Mouse (Mus musculus): ENCODE measurements around the gene Fars2.

Gene Fars2

GRCm38 (mm10) chr13:36720297-36721017, 603.2 kb downstream of the Fars2 start:
- DNase-seq: no peak

- DNase-seq: no peak
These were observed 605.1 kb downstream of the Fars2 start for GRCm38 (mm10) chr13:36722309-36722708.

- no peak for DNase-seq
These were observed 606.6 kb downstream of the Fars2 start for GRCm38 (mm10) chr13:36723726-36724300.

- DNase-seq: no peak
These were observed 607.6 kb downstream of the Fars2 start for GRCm38 (mm10) chr13:36724533-36725470.

- no peak for DNase-seq
These were observed 608.7 kb downstream of the Fars2 start for GRCm38 (mm10) chr13:36725881-36726280.

GRCm38 (mm10) chr13:36726551-36726950, 609.3 kb downstream of the Fars2 start:
- no peak for DNase-seq

GRCm38 (mm10) chr13:36726951-36727778, 610.0 kb downstream of the Fars2 start:
- DNase-seq: no peak

GRCm38 (mm10) chr13:36727779-36728470, 610.7 kb downstream of the Fars2 start:
- no peak for DNase-seq

- no peak for DNase-seq
These were observed 611.3 kb downstream of the Fars2 start for GRCm38 (mm10) chr13:36728509-36728908.

- DNase-seq: no peak
These were observed 612.6 kb downstream of the Fars2 start for GRCm38 (mm10) chr13:36729731-36730340.

- no peak for DNase-seq
These were observed 613.1 kb downstream of the Fars2 start for GRCm38 (mm10) chr13:36730341-36730761.

GRCm38 (mm10) chr13:36731016-36731930, 614.1 kb downstream of the Fars2 start:
- no peak for DNase-seq

- DNase-seq: no peak
These were observed 614.8 kb downstream of the Fars2 start for GRCm38 (mm10) chr13:36731931-36732461.

GRCm38 (mm10) chr13:36732891-36733490, 615.8 kb downstream of the Fars2 start:
- no peak for DNase-seq

- DNase-seq: no peak
These were observed 616.4 kb downstream of the Fars2 start for GRCm38 (mm10) chr13:36733566-36733965.

- DNase-seq: no peak
These were observed 616.9 kb downstream of the Fars2 start for GRCm38 (mm10) chr13:36733989-36734690.

GRCm38 (mm10) chr13:36734731-36735571, 617.7 kb downstream of the Fars2 start, which contains the start of gene Nrn1:
Gene Nrn1, minus strand, starts transcription at chr13:36735131.
- DNase-seq: no peak

Data from lung, postnatal 14 days (tissue).